Mouse (Mus musculus) right cerebral cortex, postnatal 14 days (tissue): ENCODE measurements at regions not wholly inside any gene's neighbourhood (a gene's known extent, or its start where the extent isn't known, plus 50 kb on each side); places are given as distances from the start of the nearest gene placed in this dataset.

Source experiments
- DNase-seq: peaks from one replicate; pipeline ENCODE4 v3.0.0; 2022

- peak; percentile 14 for DNase-seq
Observed at GRCm38 (mm10) chr11:89932231-89932865, 70.3 kb downstream of the Pctp start.

GRCm38 (mm10) chr11:89929115-89929988, 73.3 kb downstream of the Pctp start:
- DNase-seq: no peak

- no peak for DNase-seq
Observed at GRCm38 (mm10) chr11:89927483-89928156, 75.1 kb downstream of the Pctp start.

GRCm38 (mm10) chr11:89922551-89922950, 80.1 kb downstream of the Pctp start:
- no peak for DNase-seq

GRCm38 (mm10) chr11:89921146-89921545, 81.5 kb downstream of the Pctp start:
- peak; percentile 65 for DNase-seq

- no peak for DNase-seq
Observed at GRCm38 (mm10) chr11:89915795-89916194, 86.9 kb downstream of the Pctp start.

- no peak for DNase-seq
Observed at GRCm38 (mm10) chr11:89914577-89914976, 88.1 kb downstream of the Pctp start.

- no peak for DNase-seq
Observed at GRCm38 (mm10) chr11:89901241-89901740, 101.4 kb downstream of the Pctp start.

GRCm38 (mm10) chr11:89898516-89898915, 104.2 kb downstream of the Pctp start:
- no peak for DNase-seq

GRCm38 (mm10) chr11:89896854-89897253, 105.8 kb downstream of the Pctp start:
- no peak for DNase-seq

- peak; percentile 4 for DNase-seq
Observed at GRCm38 (mm10) chr11:89871587-89871986, 94.1 kb upstream of the Ankfn1 start.

GRCm38 (mm10) chr11:89867575-89867974, 90.1 kb upstream of the Ankfn1 start:
- no peak for DNase-seq

GRCm38 (mm10) chr11:89856184-89856769, 78.8 kb upstream of the Ankfn1 start:
- no peak for DNase-seq

- DNase-seq: no peak
Observed at GRCm38 (mm10) chr11:89841853-89842252, 64.4 kb upstream of the Ankfn1 start.

GRCm38 (mm10) chr11:89839671-89840327, 62.3 kb upstream of the Ankfn1 start:
- DNase-seq: peak; percentile 11

- DNase-seq: no peak
Observed at GRCm38 (mm10) chr11:89837995-89838394, 60.5 kb upstream of the Ankfn1 start.

- no peak for DNase-seq
Observed at GRCm38 (mm10) chr11:89836897-89837296, 59.4 kb upstream of the Ankfn1 start.

GRCm38 (mm10) chr11:89834068-89834467, 56.6 kb upstream of the Ankfn1 start:
- DNase-seq: no peak

- DNase-seq: no peak
Observed at GRCm38 (mm10) chr11:89831577-89832110, 54.2 kb upstream of the Ankfn1 start.
